Mouse (Mus musculus): ENCODE data around the gene Gm11444. TPM values are rescaled to one million over a fixed set of nuclear protein-coding genes. Genes with fewer than 3 reads are reported as not detected.

Gene Gm11444
- polyA plus RNA-seq, 1 experiment, result not detected

GRCm38 (mm10) chr11:85818401-85818800, 31.7 kb downstream of the Gm11444 start:
- 96% methylated on average over 3 of the region's 3 CpGs for WGBS
- no peaks in the 10 kb centered on the region for H3K27me3 ChIP-seq (ENCODE audit: control insufficient read depth, insufficient read depth, low read length)
- no peaks in the 10 kb centered on the region for H3K4me1 ChIP-seq (ENCODE audit: control insufficient read depth, insufficient read depth, low read length)
- no peak for DNase-seq
- H3K4me3 ChIP-seq (replicated peaks; ENCODE audit: insufficient read depth, low read depth, low read length), result no peak overlapping the region
- TF ChIP-seq POLR2A (IDR thresholded peaks at IDR 0.05; ENCODE audit: borderline replicate concordance, insufficient read depth, low read length), result no peak
- no peak for TF ChIP-seq CTCF (IDR thresholded peaks at IDR 0.05; ENCODE audit: borderline replicate concordance, insufficient read depth, low read depth, low read length)
- no peak overlapping the region for H3K27ac ChIP-seq (ENCODE audit: insufficient read depth, low read length)

- H3K27ac ChIP-seq (ENCODE audit: insufficient read depth, low read length), result no peak overlapping the region
- H3K4me1 ChIP-seq (ENCODE audit: control insufficient read depth, insufficient read depth, low read length), result no peaks in the 10 kb centered on the region
- no peaks in the 10 kb centered on the region for H3K27me3 ChIP-seq (ENCODE audit: control insufficient read depth, insufficient read depth, low read length)
- 94% methylated on average over 5 of the region's 5 CpGs for WGBS
- TF ChIP-seq POLR2A (IDR thresholded peaks at IDR 0.05; ENCODE audit: borderline replicate concordance, insufficient read depth, low read length) (no peak), CTCF (IDR thresholded peaks at IDR 0.05; ENCODE audit: borderline replicate concordance, insufficient read depth, low read depth, low read length) (no peak)
- H3K4me3 ChIP-seq (replicated peaks; ENCODE audit: insufficient read depth, low read depth, low read length), result no peak overlapping the region
- no peak for DNase-seq
Measured at GRCm38 (mm10) chr11:85816471-85816870, 33.7 kb downstream of the Gm11444 start.

- 56% methylated on average over 4 of the region's 4 CpGs for WGBS
- Histone ChIP-seq H3K4me1 (ENCODE audit: control insufficient read depth, insufficient read depth, low read length) (no peaks in the 10 kb centered on the region), H3K27ac (ENCODE audit: insufficient read depth, low read length) (no peak overlapping the region), H3K4me3 (replicated peaks; ENCODE audit: insufficient read depth, low read depth, low read length) (no peak overlapping the region), H3K27me3 (ENCODE audit: control insufficient read depth, insufficient read depth, low read length) (no peaks in the 10 kb centered on the region)
- TF ChIP-seq POLR2A (IDR thresholded peaks at IDR 0.05; ENCODE audit: borderline replicate concordance, insufficient read depth, low read length) (no peak), CTCF (IDR thresholded peaks at IDR 0.05; ENCODE audit: borderline replicate concordance, insufficient read depth, low read depth, low read length) (no peak)
- no peak for DNase-seq
Measured at GRCm38 (mm10) chr11:85814678-85815077, 35.5 kb downstream of the Gm11444 start.

- no peak overlapping the region for H3K4me3 ChIP-seq (replicated peaks; ENCODE audit: insufficient read depth, low read depth, low read length)
- no peaks in the 10 kb centered on the region for H3K27me3 ChIP-seq (ENCODE audit: control insufficient read depth, insufficient read depth, low read length)
- WGBS, result 87% methylated on average over 12 of the region's 12 CpGs
- TF ChIP-seq POLR2A (IDR thresholded peaks at IDR 0.05; ENCODE audit: borderline replicate concordance, insufficient read depth, low read length) (no peak), CTCF (IDR thresholded peaks at IDR 0.05; ENCODE audit: borderline replicate concordance, insufficient read depth, low read depth, low read length) (no peak)
- H3K4me1 ChIP-seq (ENCODE audit: control insufficient read depth, insufficient read depth, low read length), result no peaks in the 10 kb centered on the region
- H3K27ac ChIP-seq (ENCODE audit: insufficient read depth, low read length), result no peak overlapping the region
- DNase-seq, result no peak
Measured at GRCm38 (mm10) chr11:85812201-85812966, 37.7 kb downstream of the Gm11444 start.

GRCm38 (mm10) chr11:85811676-85812075, 38.5 kb downstream of the Gm11444 start:
- H3K27me3 ChIP-seq (ENCODE audit: control insufficient read depth, insufficient read depth, low read length), result no peaks in the 10 kb centered on the region
- no peak for DNase-seq
- H3K27ac ChIP-seq (ENCODE audit: insufficient read depth, low read length), result no peak overlapping the region
- H3K4me1 ChIP-seq (ENCODE audit: control insufficient read depth, insufficient read depth, low read length), result no peaks in the 10 kb centered on the region
- H3K4me3 ChIP-seq (replicated peaks; ENCODE audit: insufficient read depth, low read depth, low read length), result no peak overlapping the region
- TF ChIP-seq POLR2A (IDR thresholded peaks at IDR 0.05; ENCODE audit: borderline replicate concordance, insufficient read depth, low read length), result no peak
- WGBS, result 90% methylated on average over 5 of the region's 5 CpGs

- no peaks in the 10 kb centered on the region for H3K27me3 ChIP-seq (ENCODE audit: control insufficient read depth, insufficient read depth, low read length)
- no peak for DNase-seq
- H3K4me3 ChIP-seq (replicated peaks; ENCODE audit: insufficient read depth, low read depth, low read length), result no peak overlapping the region
- TF ChIP-seq POLR2A (IDR thresholded peaks at IDR 0.05; ENCODE audit: borderline replicate concordance, insufficient read depth, low read length) (no peak), CTCF (IDR thresholded peaks at IDR 0.05; ENCODE audit: borderline replicate concordance, insufficient read depth, low read depth, low read length) (no peak)
- no peaks in the 10 kb centered on the region for H3K4me1 ChIP-seq (ENCODE audit: control insufficient read depth, insufficient read depth, low read length)
- WGBS, result 83% methylated on average over 4 of the region's 4 CpGs
- no peak overlapping the region for H3K27ac ChIP-seq (ENCODE audit: insufficient read depth, low read length)
Measured at GRCm38 (mm10) chr11:85811229-85811628, 38.9 kb downstream of the Gm11444 start.

GRCm38 (mm10) chr11:85807353-85807752, 42.8 kb downstream of the Gm11444 start:
- Histone ChIP-seq H3K27ac (ENCODE audit: insufficient read depth, low read length) (no peak overlapping the region), H3K4me3 (replicated peaks; ENCODE audit: insufficient read depth, low read depth, low read length) (no peak overlapping the region), H3K4me1 (ENCODE audit: control insufficient read depth, insufficient read depth, low read length) (no peaks in the 10 kb centered on the region), H3K27me3 (ENCODE audit: control insufficient read depth, insufficient read depth, low read length) (no peaks in the 10 kb centered on the region)
- no peak for DNase-seq
- TF ChIP-seq CTCF (IDR thresholded peaks at IDR 0.05; ENCODE audit: borderline replicate concordance, insufficient read depth, low read depth, low read length) (no peak), POLR2A (IDR thresholded peaks at IDR 0.05; ENCODE audit: borderline replicate concordance, insufficient read depth, low read length) (no peak)
- 81% methylated on average over 11 of the region's 11 CpGs for WGBS

- TF ChIP-seq POLR2A (IDR thresholded peaks at IDR 0.05; ENCODE audit: borderline replicate concordance, insufficient read depth, low read length) (no peak), CTCF (IDR thresholded peaks at IDR 0.05; ENCODE audit: borderline replicate concordance, insufficient read depth, low read depth, low read length) (no peak)
- Histone ChIP-seq H3K27me3 (ENCODE audit: control insufficient read depth, insufficient read depth, low read length) (no peaks in the 10 kb centered on the region), H3K27ac (ENCODE audit: insufficient read depth, low read length) (no peak overlapping the region), H3K4me3 (replicated peaks; ENCODE audit: insufficient read depth, low read depth, low read length) (no peak overlapping the region), H3K4me1 (ENCODE audit: control insufficient read depth, insufficient read depth, low read length) (no peaks in the 10 kb centered on the region)
- no peak for DNase-seq
- whole genome bisulfite sequencing, result 72% methylated on average over 1 of the region's 1 CpGs
Measured at GRCm38 (mm10) chr11:85805779-85806178, 44.4 kb downstream of the Gm11444 start.
